Mouse (Mus musculus) layer of hippocampus, postnatal 25 days (tissue): ENCODE data around the gene Ssmem1. TPM values are rescaled to one million over a fixed set of nuclear protein-coding genes. Genes with fewer than 3 reads are reported as not detected.

Experiments used
- DNase-seq, 2 experiments: peaks; one replicate each; pipeline ENCODE4 v3.0.0; 2022; ENCODE audit warnings: mixed read lengths in 2 of 2, low spot score in 1 of 2; ENCODE audit errors: extremely low spot score in 1 of 2
- total RNA-seq, 2 experiments: library from RNA; stranded (reverse); gene quantifications; 2 replicates each; pipeline ENCODE4 v1.2.3; 2021

The Ssmem1 gene
- total RNA-seq, 2 experiments from 2014 or later: 0.37 to 1.2 TPM

DNA sequence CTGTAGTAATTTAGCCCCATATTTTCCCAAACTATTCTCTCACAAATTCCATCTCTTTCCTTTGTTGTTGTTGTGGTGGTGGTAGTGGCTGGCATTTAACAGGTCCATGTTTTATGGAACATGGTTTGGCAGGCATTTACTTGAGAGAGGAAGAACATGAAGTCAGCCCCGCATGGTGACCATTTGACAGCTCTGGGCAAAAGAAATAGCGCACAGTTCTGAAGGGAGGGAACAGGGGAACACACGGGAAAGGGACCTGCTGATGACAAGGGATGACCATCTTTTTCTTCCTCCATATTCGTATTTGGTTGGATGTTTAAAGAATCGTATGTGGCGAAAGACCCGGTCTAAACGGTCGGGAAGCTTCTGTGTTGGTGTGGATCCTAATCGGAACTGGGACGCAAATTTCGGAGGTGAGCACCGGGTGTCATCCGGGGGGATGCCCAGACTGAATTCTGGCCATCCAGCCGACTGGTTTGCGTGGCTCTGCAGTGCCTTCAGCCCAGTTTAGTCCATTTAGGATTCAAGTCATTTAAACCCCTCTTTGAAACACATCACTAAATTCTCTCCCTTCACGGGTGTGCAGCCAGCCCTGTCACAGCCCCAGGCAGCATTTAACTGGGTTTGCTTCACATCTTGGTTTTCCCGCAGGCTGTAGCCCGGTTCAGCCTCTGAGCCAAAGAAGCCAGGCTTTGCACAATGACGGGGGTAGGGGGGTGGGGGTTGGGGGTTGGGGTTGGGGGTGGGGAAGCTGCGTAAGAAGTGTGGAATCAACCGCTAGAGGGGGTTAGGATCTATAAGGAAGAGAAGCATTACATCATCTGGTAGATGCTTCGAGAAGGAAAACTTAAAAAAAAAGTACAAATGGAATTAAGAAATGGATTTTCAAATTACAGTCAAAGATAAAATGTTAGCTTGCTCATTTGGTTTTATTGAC is 42.3 kb downstream of the Ssmem1 start:
- DNase-seq: peak in 1 of 2 experiments; percentile 40

DNA sequence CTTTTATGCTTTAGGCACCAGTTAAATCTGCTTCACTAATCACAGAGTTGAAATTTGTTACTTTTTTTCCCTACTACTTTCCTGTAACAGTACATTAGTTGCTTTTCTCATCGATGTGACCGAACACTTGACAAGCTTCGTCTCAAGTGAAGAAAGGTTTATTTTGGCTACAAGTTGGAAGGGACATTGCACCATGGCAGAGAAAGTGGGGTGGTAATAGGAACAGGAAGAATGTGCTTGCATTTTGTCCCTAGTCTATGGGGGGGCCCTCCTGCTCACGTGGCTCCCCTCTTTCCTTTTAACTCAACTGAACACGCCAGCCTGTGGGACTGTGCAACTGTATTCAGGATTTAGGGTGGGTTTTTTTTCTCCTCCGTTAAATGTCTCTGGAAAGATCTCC is 43.0 kb downstream of the Ssmem1 start:
- DNase-seq: no peak

DNA sequence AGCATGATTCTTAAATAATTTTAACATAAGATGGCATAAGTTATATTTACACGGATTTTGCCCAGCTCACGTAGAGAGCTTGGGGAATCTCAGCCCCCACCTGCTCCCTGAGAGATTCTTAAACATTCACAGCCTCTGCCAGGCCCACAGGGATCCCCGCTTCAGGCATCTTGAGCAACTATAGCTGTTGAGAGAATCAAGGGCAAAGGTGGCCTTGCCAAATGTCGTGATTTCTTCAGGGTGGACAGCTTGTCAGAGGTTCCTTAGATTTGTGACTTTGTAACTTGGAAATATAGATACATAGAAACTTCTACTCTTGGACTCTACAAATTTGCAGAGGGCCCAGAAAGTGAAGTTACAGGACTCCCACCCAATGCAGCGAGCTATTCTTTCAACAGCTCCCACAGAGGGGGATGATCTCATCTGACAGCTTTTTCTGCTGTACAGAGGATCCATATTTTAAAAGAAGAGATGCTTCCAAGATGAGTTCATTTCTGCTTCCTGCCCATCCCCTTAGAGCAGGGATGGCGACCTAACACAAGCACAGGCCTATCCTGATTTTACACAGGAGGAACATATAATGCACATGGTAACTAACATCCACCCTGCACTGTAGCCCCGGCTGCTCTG is 43.8 kb downstream of the Ssmem1 start:
- no peak for DNase-seq

DNA sequence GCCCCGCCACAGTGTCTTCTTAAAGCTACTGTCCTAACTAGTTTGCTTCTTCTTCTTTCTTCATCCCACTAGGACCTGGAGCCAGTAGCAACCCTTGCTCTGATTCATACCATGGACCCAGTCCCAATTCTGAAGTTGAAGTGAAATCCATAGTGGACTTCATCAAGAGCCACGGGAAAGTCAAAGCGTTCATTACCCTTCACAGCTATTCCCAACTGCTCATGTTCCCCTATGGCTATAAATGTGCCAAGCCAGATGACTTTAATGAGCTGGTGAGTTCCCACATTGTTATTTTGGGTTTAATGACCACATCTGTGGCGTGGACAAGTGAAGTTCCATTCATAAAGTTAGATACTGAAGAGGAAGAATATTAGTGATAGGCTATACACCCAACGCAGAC is 44.4 kb downstream of the Ssmem1 start:
- no peak for DNase-seq

DNA sequence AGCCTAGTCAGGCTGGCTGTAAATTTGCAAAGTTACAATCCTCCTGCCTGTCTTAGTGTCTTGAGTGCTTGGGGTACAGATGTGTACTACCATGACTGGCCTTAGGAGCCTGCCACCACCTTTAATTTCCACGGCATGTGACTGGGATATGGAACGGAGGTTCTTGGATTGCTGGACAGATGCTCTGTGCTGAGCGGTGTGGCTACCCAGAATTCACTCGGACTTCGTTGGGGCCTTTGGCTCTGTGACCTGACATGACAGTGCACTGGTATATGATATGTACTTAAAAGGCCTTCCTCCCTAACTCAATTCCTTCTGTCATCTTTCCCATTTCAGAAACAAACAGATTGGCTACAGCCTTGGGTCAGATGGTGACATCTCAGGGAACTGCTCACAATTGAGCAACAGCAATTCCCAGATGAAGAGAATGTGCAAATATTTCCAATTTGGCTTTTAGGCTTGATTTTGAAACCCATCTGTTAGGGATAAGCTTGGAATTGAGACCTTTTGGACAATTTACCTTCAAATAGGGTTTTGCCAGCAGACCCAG is 45.0 kb downstream of the Ssmem1 start:
- DNase-seq: no peak

DNA sequence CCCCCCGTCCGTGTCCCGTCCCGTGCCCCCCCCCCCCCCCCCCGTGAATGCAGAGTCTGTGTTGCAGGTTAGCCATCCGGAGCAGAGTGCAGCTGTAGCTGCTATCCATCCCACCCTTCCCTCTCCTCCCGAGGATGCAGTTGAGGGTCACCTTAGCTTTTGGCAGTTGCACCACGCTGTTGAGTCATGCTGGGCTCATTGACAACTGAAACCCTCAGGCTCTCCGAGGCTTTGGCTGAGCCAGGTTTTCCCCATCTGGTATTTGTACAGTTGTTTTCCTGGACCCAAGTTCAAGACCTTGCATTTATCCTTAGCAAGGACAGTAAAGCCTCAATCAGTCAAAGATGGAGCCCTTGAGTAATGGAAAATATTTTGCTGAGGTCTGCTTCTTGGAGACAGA is 46.4 kb downstream of the Ssmem1 start:
- no peak for DNase-seq

DNA sequence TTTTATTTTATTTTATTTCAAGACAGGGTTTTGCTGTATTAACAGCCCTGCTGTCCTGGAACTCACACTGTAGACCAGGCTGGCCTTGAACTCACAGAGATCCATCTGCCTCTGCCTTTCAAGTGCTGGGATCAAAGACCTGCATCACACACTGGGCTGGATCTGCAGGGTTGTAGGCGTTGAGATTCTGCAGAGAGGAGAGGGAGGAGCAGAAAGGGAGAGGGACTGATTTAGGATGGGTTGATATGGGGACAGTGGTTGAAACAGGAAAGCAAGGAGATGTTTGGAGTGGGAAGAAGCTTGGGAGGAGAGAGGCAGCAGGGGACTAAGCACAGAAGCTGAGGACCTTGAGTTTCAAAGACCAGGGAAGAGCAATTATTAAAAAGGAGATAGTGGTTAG is 50.1 kb downstream of the Ssmem1 start:
- no peak for DNase-seq

DNA sequence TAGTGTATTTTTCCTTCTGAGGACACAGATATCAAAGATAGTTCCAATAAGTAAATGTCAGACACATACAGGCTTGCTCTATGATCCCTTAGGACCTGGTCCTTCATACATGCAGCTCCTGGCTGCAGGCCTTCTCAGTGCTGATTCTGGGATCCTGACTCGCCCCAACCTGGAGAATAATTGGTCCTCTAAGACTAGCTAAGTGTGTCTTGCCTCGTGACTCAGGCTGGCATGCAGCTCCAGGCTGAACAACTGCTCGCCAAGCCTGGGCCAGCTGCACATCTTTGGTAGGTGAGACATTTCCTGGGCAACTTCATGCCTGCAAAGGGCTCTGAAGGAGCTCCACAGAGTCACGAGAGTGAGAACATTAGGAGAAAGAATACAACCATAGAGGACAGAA is 52.5 kb downstream of the Ssmem1 start:
- DNase-seq: no peak

DNA sequence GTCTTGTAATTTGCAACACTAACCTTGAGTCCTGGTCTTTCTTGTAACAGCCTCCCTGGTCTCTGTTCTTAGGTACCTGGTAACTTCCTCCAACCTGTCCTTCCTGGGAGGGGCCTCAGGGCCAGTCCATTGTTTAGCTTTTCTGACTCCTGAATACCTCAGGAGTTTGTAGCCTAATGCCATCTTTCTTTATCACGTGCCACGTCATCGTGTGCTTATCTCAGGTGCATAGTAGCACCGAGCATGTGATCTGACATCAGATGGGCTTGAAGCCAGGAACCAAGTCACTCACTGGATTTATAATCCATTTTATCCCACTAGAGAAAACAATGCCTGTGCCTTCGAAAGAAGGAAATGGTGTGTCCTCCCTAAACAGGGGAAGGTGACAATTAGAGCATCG is 53.9 kb downstream of the Ssmem1 start:
- DNase-seq: no peak

DNA sequence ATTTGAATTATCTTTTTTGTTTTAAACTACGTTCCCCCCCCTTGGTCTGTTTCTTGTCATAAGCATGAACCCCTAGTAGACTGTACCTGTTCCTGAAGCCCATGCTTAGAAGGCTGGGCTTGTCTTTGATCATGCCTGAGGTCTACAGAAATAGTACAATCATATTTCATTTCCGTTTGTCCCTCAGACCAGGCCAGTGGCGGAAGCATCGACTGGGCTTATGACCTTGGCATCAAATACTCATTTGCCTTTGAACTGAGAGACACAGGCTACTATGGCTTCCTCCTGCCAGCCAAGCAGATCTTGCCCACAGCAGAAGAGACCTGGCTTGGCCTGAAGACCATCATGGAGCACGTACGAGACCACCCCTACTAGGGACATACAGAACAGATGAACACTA is 54.4 kb downstream of the Ssmem1 start:
- DNase-seq: no peak

DNA sequence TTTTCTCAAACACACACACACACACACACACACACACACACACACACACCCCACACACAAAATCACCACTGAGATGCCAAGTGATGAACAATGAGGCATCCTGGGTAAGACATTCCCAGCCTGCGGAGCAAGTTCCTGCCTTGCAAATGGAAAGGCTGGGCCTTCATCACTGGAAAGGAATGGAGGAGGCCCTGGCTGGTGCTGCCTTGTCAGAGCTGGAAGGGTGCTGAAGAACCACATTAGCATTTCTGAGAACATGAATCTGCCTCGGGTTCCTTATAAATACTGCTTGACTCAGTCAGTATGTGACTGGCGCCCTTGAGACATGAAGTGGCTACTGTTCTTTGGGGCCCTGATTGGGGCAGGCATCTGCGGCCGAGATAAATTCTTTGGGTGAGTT is 58.4 kb downstream of the Ssmem1 start, which contains the start of gene Cpa4:
TSS of gene Cpa4 (plus strand) at position 301 of the 400 bp plus-strand sequence.
- no peak for DNase-seq

DNA sequence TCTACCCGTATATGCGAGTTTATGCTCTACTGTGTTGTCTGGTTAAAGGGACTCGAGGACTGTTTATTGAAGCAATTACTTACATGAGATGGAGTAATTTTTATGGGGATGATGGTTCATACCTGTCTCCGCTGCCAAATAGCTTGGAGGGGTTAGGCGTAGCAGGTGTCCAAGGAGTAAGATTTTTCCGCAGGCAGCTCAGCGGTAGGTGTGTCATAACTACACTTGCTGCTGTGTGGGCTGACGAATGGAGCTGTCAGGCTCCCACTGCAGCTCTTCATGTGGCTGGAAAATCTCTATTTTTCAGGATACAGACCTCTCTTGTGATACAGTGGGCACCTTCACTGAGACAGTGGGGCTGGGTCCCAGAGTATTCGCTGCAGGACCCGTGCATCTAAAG is 59.7 kb downstream of the Ssmem1 start:
- DNase-seq: no peak

Other genes with a start within 250 kb of the Ssmem1 start
- gene Ube2h, start 205.3 kb upstream of the Ssmem1 start, total RNA-seq: 10 to 100 TPM; 84.6 to 92.2 TPM
- gene Zc3hc1, start 118.8 kb upstream of the Ssmem1 start, total RNA-seq: 10 to 100 TPM; 25.2 to 27.2 TPM
- 100 to 1,000 TPM; 109 to 110 TPM for gene Klhdc10, start 108.0 kb upstream of the Ssmem1 start, total RNA-seq
- gene Tmem209, start 66 bp upstream of the Ssmem1 start, total RNA-seq: 10 to 100 TPM; 15.8 to 20.7 TPM
- gene Cpa2, start 31.7 kb downstream of the Ssmem1 start, total RNA-seq: 1 to 10 TPM; 1.2 to 1.4 TPM
- gene Cpa4, start 58.5 kb downstream of the Ssmem1 start, total RNA-seq: not detected
- gene Cpa5, start 101.2 kb downstream of the Ssmem1 start, total RNA-seq: not detected
- not detected for gene Cpa1, start 129.4 kb downstream of the Ssmem1 start, total RNA-seq
- 1 to 10 TPM; 5.5 to 7.2 TPM for gene Cep41, start 183.9 kb downstream of the Ssmem1 start, total RNA-seq
- gene Mest, start 213.7 kb downstream of the Ssmem1 start, total RNA-seq: 10 to 100 TPM; 49.8 to 50.2 TPM